Mouse (Mus musculus): Measurements from ENCODE around the gene Slc4a8. TPM values are rescaled to one million over a fixed set of nuclear protein-coding genes. Genes with fewer than 3 reads are reported as not detected.

The Slc4a8 gene
- total RNA-seq (2021): 1 to 10 TPM in 1 of 2 experiments, under 1 TPM in 1; 0.76 to 2.0 TPM
- long read RNA-seq, experiment 1, partial matches to known transcripts: 2 of 2 reads
- long read RNA-seq, experiment 1, other reads (novel, unspliced or antisense): 0 of 2 reads
- long read RNA-seq, experiment 2: 0 reads

GRCm38 (mm10) chr15:100761419-100762185 lies at the start of gene Slc4a8:
Gene Slc4a8, plus strand, starts transcription at chr15:100761747.
- DNase-seq (ENCODE audit: low spot score): peak; percentile 69

- DNase-seq (ENCODE audit: low spot score): no peak
Measured at GRCm38 (mm10) chr15:100714470-100714869, 47.1 kb upstream of the Slc4a8 start.

GRCm38 (mm10) chr15:100715399-100715993 lies 46.1 kb upstream of the Slc4a8 start:
- DNase-seq (ENCODE audit: low spot score): no peak

GRCm38 (mm10) chr15:100717933-100718332 lies 43.6 kb upstream of the Slc4a8 start:
- DNase-seq (ENCODE audit: low spot score): no peak

GRCm38 (mm10) chr15:100718572-100718971 lies 43.0 kb upstream of the Slc4a8 start:
- DNase-seq (ENCODE audit: low spot score): no peak

- DNase-seq (ENCODE audit: low spot score): no peak
Measured at GRCm38 (mm10) chr15:100719217-100719616, 42.3 kb upstream of the Slc4a8 start.

GRCm38 (mm10) chr15:100720066-100720465 lies 41.5 kb upstream of the Slc4a8 start:
- no peak for DNase-seq (ENCODE audit: low spot score)

GRCm38 (mm10) chr15:100721445-100721844 lies 40.1 kb upstream of the Slc4a8 start:
- no peak for DNase-seq (ENCODE audit: low spot score)

GRCm38 (mm10) chr15:100722026-100722425 lies 39.5 kb upstream of the Slc4a8 start:
- no peak for DNase-seq (ENCODE audit: low spot score)

- DNase-seq (ENCODE audit: low spot score): no peak
Measured at GRCm38 (mm10) chr15:100722564-100722963, 39.0 kb upstream of the Slc4a8 start.

- no peak for DNase-seq (ENCODE audit: low spot score)
Measured at GRCm38 (mm10) chr15:100723505-100723904, 38.0 kb upstream of the Slc4a8 start.

- DNase-seq (ENCODE audit: low spot score): no peak
Measured at GRCm38 (mm10) chr15:100726721-100727120, 34.8 kb upstream of the Slc4a8 start.

- DNase-seq (ENCODE audit: low spot score): no peak
Measured at GRCm38 (mm10) chr15:100727834-100728233, 33.7 kb upstream of the Slc4a8 start.

GRCm38 (mm10) chr15:100728586-100728985 lies 33.0 kb upstream of the Slc4a8 start:
- DNase-seq (ENCODE audit: low spot score): no peak

GRCm38 (mm10) chr15:100729281-100729985 lies 32.1 kb upstream of the Slc4a8 start, which contains the start of gene Galnt6:
Gene Galnt6, minus strand, starts transcription at chr15:100729376.
- DNase-seq (ENCODE audit: low spot score): no peak

- DNase-seq (ENCODE audit: low spot score): no peak
Measured at GRCm38 (mm10) chr15:100731081-100731480, 30.5 kb upstream of the Slc4a8 start.

GRCm38 (mm10) chr15:100732580-100732979 lies 29.0 kb upstream of the Slc4a8 start:
- DNase-seq (ENCODE audit: low spot score): no peak

GRCm38 (mm10) chr15:100735095-100735952 lies 26.2 kb upstream of the Slc4a8 start:
- DNase-seq (ENCODE audit: low spot score): no peak

- no peak for DNase-seq (ENCODE audit: low spot score)
Measured at GRCm38 (mm10) chr15:100735953-100736300, 25.6 kb upstream of the Slc4a8 start.

GRCm38 (mm10) chr15:100737667-100738066 lies 23.9 kb upstream of the Slc4a8 start:
- DNase-seq (ENCODE audit: low spot score): no peak

GRCm38 (mm10) chr15:100738351-100738781 lies 23.2 kb upstream of the Slc4a8 start:
- no peak for DNase-seq (ENCODE audit: low spot score)

All from gastrocnemius, adult 18-20 months (tissue).